Mouse (Mus musculus): ENCODE data around the gene Lmtk2. TPM values are rescaled to one million over a fixed set of nuclear protein-coding genes. Genes with fewer than 3 reads are reported as not detected.

The Lmtk2 gene
- total and polyA plus RNA-seq, 3 experiments: 12.6 to 14.8 TPM; not detected in 1

DNA sequence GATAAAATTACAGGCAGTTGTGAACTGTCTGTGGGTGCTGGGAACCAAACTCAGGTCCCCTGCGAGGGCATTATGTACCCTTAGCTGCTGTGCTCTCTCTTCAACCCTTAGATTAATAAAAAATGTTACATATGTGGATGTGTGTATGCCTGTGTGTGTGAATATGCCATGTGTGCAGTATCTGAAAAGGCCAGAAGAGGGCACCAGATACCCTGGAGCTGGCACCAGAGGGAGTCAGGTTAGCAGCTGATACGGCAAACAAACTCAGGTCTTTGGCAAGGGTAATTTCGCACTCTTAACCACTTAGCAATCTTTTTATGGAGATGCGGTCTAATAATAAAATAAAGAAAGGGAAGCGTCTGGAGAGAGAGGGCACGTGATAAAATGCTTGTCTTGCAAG is 102.2 kb downstream of the Lmtk2 start:
- no peak overlapping the region for H3K27ac ChIP-seq (ENCODE audit: control insufficient read depth, low read depth, low read length)
- H3K27me3 ChIP-seq (ENCODE audit: control insufficient read depth in 1 of 2, insufficient read depth in 2 of 2, low read length in 2 of 2): no peaks in the 10 kb centered on the region
- H3K9me3 ChIP-seq (replicated peaks; ENCODE audit: insufficient read depth, low read length): no peaks in the 10 kb centered on the region
- H3K79me2 ChIP-seq (ENCODE audit: control insufficient read depth, insufficient read depth, low read length, poor library complexity): no peaks in the 10 kb centered on the region
- H3K36me3 ChIP-seq (ENCODE audit: control insufficient read depth in 1 of 2, insufficient read depth in 2 of 2, low read length in 2 of 2): no peaks in the 10 kb centered on the region
- no peak overlapping the region for H3K4me3 ChIP-seq (ENCODE audit: control insufficient read depth in 1 of 2, insufficient read depth in 1 of 2, low read depth in 2 of 2, low read length in 2 of 2)
- H3K9ac ChIP-seq (ENCODE audit: control insufficient read depth, low read depth, low read length, poor library complexity, severe bottlenecking): no peak overlapping the region
- no peak for TF ChIP-seq ZNF384 (IDR thresholded peaks at IDR 0.05; ENCODE audit: low read depth, low read length)
- TF ChIP-seq POLR2AphosphoS5 (IDR thresholded peaks at IDR 0.05; ENCODE audit: borderline replicate concordance, low read depth, low read length): no peak
- TF ChIP-seq MAX (IDR thresholded peaks at IDR 0.05; ENCODE audit: low read length): no peak
- TF ChIP-seq SIN3A (IDR thresholded peaks at IDR 0.05; ENCODE audit: low read length): no peak
- TF ChIP-seq MAZ (IDR thresholded peaks at IDR 0.05; ENCODE audit: low read depth, low read length): no peak
- TF ChIP-seq TCF12 (IDR thresholded peaks at IDR 0.05; ENCODE audit: low read depth, low read length): no peak
- TF ChIP-seq RAD21 (IDR thresholded peaks at IDR 0.05; ENCODE audit: low read depth, low read length): peak; percentile 7
- no peak for TF ChIP-seq BHLHE40 (IDR thresholded peaks at IDR 0.05; ENCODE audit: borderline replicate concordance, low read depth, low read length)
- TF ChIP-seq MYC (IDR thresholded peaks at IDR 0.05; ENCODE audit: low read depth, low read length): no peak
- TF ChIP-seq POLR2A (IDR thresholded peaks at IDR 0.05; ENCODE audit: control insufficient read depth in 1 of 2, insufficient read depth in 1 of 2, low read depth in 1 of 2, low read length in 2 of 2, poor library complexity in 1 of 2): no peak
- TF ChIP-seq ETS1 (IDR thresholded peaks at IDR 0.05; ENCODE audit: low read depth, low read length): no peak
- peak; percentile 39 to 43 (median 42) for TF ChIP-seq CTCF (IDR thresholded peaks at IDR 0.05 in 2 of 3, conservative IDR thresholded peaks at IDR 0.05 in 1 of 3; ENCODE audit: control insufficient read depth in 1 of 3, insufficient read depth in 1 of 3, low read depth in 2 of 3, low read length in 3 of 3, poor library complexity in 1 of 3, severe bottlenecking in 1 of 3)
- no peak for TF ChIP-seq HCFC1 (IDR thresholded peaks at IDR 0.05; ENCODE audit: low read depth, low read length)
- no peak for TF ChIP-seq E2F4 (IDR thresholded peaks at IDR 0.05; ENCODE audit: borderline replicate concordance, low read depth, low read length)
- TF ChIP-seq POLR2AphosphoS2 (IDR thresholded peaks at IDR 0.05; ENCODE audit: low read length): no peak
- no peak for TF ChIP-seq MYB (IDR thresholded peaks at IDR 0.05; ENCODE audit: low read depth, low read length)
- no peak for TF ChIP-seq TBP (IDR thresholded peaks at IDR 0.05; ENCODE audit: low read depth, low read length)
- no peak for TF ChIP-seq USF1 (IDR thresholded peaks at IDR 0.05; ENCODE audit: low read depth, low read length)
- no peak for TF ChIP-seq NRF1 (IDR thresholded peaks at IDR 0.05; ENCODE audit: insufficient read depth, low read depth, low read length, poor library complexity, severe bottlenecking)
- TF ChIP-seq SMC3 (IDR thresholded peaks at IDR 0.05; ENCODE audit: low read depth, low read length): peak; percentile 19; the same call in 1 of the 2 replicates
- no peak for TF ChIP-seq UBTF (IDR thresholded peaks at IDR 0.05; ENCODE audit: borderline replicate concordance, insufficient read depth, low read depth, low read length)
- TF ChIP-seq RCOR1 (IDR thresholded peaks at IDR 0.05; ENCODE audit: low read depth, low read length): no peak
- TF ChIP-seq CHD1 (IDR thresholded peaks at IDR 0.05; ENCODE audit: low read depth, low read length): no peak
- no peak for TF ChIP-seq MXI1 (IDR thresholded peaks at IDR 0.05; ENCODE audit: low read depth, low read length)
- TF ChIP-seq ZKSCAN1 (IDR thresholded peaks at IDR 0.05; ENCODE audit: low read depth, low read length): no peak
- peak; percentile 23 for DNase-seq (ENCODE audit: low read depth, low spot score)
- H3K4me1 ChIP-seq (ENCODE audit: control insufficient read depth in 1 of 2, insufficient read depth in 2 of 2, low read length in 2 of 2): no peaks in the 10 kb centered on the region
